13 mouse cellular contexts compared by ENCODE assay signal in the genomic region with DNA sequence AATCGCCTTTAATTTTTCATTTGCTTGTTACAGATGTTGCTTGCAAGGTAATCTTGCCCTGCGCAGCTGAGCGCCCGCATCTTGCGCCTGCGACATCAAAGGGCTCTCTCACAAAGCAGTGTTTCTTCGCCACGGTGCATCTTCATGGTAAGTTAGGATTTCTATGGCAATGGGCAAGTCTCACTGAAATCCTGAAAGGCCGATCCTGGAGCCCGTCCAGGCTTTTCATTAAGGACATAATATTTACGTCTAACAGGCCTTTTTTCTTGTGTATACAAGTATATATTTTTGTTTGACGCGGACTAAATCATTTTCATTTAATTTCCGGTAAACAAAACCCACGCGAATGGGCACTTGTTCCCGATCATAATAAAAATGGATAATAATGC. TPM values are rescaled to one million over a fixed set of nuclear protein-coding genes. Genes with fewer than 3 reads are reported as not detected.
DNase-seq lines count a peak whose midpoint lies in the region; ATAC-seq and TF ChIP-seq lines count a peak whose summit lies in the region.
"Had no signal": no experiment of that assay in that cellular context is flagged by ENCODE, and none has a peak within 500 bp of the region (broad histone marks: within the 10 kb centered on the region; RNA-seq: fewer than 3 reads in every experiment).

No protein-coding gene starts in this region.

- peak overlapping the region; percentile 40; the same call in 1 of the 2 replicates for H3K4me2 ChIP-seq in forebrain, embryonic 11.5 days (ENCODE audit: low read depth, low read length, severe bottlenecking)
- peak overlapping the region; percentile 53 for H3K4me2 ChIP-seq in hindbrain, postnatal 0 days (ENCODE audit: low read depth, low read length)
- peak overlapping the region; percentile 75 for H3K4me2 ChIP-seq in neural tube, embryonic 13.5 days
- H3K4me2 ChIP-seq: embryonic facial prominence, embryonic 13.5 days; lung, embryonic 15.5 days had no signal

- peak overlapping the region; percentile 90 for H3K9ac ChIP-seq in forebrain, embryonic 11.5 days (ENCODE audit: low read length)
- H3K9ac ChIP-seq in hindbrain, postnatal 0 days (replicated peaks; ENCODE audit: low read length): peak overlapping the region; percentile 58
- peak overlapping the region; percentile 76 for H3K9ac ChIP-seq in neural tube, embryonic 13.5 days
- H3K9ac ChIP-seq: embryonic facial prominence, embryonic 13.5 days; lung, embryonic 15.5 days had no signal

- DNase-seq in layer of hippocampus, adult 2 months (ENCODE audit: low spot score in 2 of 2): no peak
- DNase-seq in layer of hippocampus, postnatal 25 days (ENCODE audit: extremely low spot score in 1 of 2, low spot score in 1 of 2): no peak
- DNase-seq in forebrain, embryonic 11.5 days (ENCODE audit: low spot score): peak; percentile 78
- DNase-seq in hindbrain, postnatal 0 days (ENCODE audit: low spot score): peak; percentile 81
- no peak for DNase-seq in ovary, adult 18-20 months (ENCODE audit: low spot score)
- DNase-seq in right cerebral cortex, adult 18-20 months: no peak
- DNase-seq: gastrocnemius, adult 2 months had no signal

- peaks cover 74% of the 10 kb centered on the region for H3K27me3 ChIP-seq in forebrain, embryonic 11.5 days (ENCODE audit: control insufficient read depth, insufficient read depth, low read length)
- peaks cover 34% of the 10 kb centered on the region for H3K27me3 ChIP-seq in hindbrain, postnatal 0 days (ENCODE audit: insufficient read depth, low read length)
- H3K27me3 ChIP-seq in neural tube, embryonic 13.5 days: peaks cover 90% of the 10 kb centered on the region

- H3K4me1 ChIP-seq in forebrain, embryonic 11.5 days (replicated peaks; ENCODE audit: control insufficient read depth, insufficient read depth, low read length): peaks cover 10% of the 10 kb centered on the region
- H3K4me1 ChIP-seq in hindbrain, postnatal 0 days (ENCODE audit: insufficient read depth, low read length): 0 out of 2 replicates have a peak, but pooled peaks cover 7% of the 10 kb centered on the region
- peaks cover 51% of the 10 kb centered on the region for H3K4me1 ChIP-seq in neural tube, embryonic 13.5 days (replicated peaks)

- H3K36me3 ChIP-seq in forebrain, embryonic 11.5 days (ENCODE audit: control insufficient read depth, insufficient read depth, low read length): no peaks in the 10 kb centered on the region
- no peaks in the 10 kb centered on the region for H3K36me3 ChIP-seq in hindbrain, postnatal 0 days (ENCODE audit: insufficient read depth, low read length)
- H3K36me3 ChIP-seq in neural tube, embryonic 13.5 days: no peaks in the 10 kb centered on the region
- H3K36me3 ChIP-seq: embryonic facial prominence, embryonic 13.5 days; lung, embryonic 15.5 days had no signal

- TF ChIP-seq CTCF in layer of hippocampus, adult 2 months (conservative IDR thresholded peaks at IDR 0.05): no peak
- no peak for TF ChIP-seq CTCF in hindbrain, postnatal 0 days (IDR thresholded peaks at IDR 0.05; ENCODE audit: low read depth)

- H3K4me3 ChIP-seq in layer of hippocampus, adult 2 months: no peak overlapping the region
- H3K4me3 ChIP-seq in forebrain, embryonic 11.5 days (ENCODE audit: low read depth, low read length): no peak overlapping the region
- peak overlapping the region; percentile 30 for H3K4me3 ChIP-seq in hindbrain, postnatal 0 days (ENCODE audit: low read length)
- peak overlapping the region; percentile 20 for H3K4me3 ChIP-seq in neural tube, embryonic 13.5 days
- H3K4me3 ChIP-seq: embryonic facial prominence, embryonic 13.5 days; gastrocnemius, adult 2 months; lung, embryonic 15.5 days had no signal

- H3K27ac ChIP-seq in layer of hippocampus, adult 2 months: peak overlapping the region; percentile 20; the same call in 1 of the 2 replicates
- peak overlapping the region; percentile 84 for H3K27ac ChIP-seq in forebrain, embryonic 11.5 days (ENCODE audit: low read depth, low read length)
- peak overlapping the region; percentile 98 for H3K27ac ChIP-seq in hindbrain, postnatal 0 days
- H3K27ac ChIP-seq in neural tube, embryonic 13.5 days (replicated peaks): peak overlapping the region; percentile 98
- H3K27ac ChIP-seq: embryonic facial prominence, embryonic 13.5 days; gastrocnemius, adult 2 months; lung, embryonic 15.5 days had no signal

- ATAC-seq in forebrain, embryonic 11.5 days (replicated peaks; ENCODE audit: low FRiP score): peak; percentile 25
- no peak for ATAC-seq in hindbrain, postnatal 0 days
- no peak for ATAC-seq in neural tube, embryonic 13.5 days (ENCODE audit: low read depth)
- no peak for ATAC-seq in erythroblast, adult 5-6 weeks (replicated peaks; ENCODE audit: low FRiP score, poor library complexity, severe bottlenecking)

- WGBS in forebrain, embryonic 11.5 days: under 1% methylated on average over 17 of the region's 17 CpGs
- 10% methylated on average over 17 of the region's 17 CpGs for WGBS in hindbrain, postnatal 0 days
- 4% methylated on average over 17 of the region's 17 CpGs for WGBS in neural tube, embryonic 13.5 days

- H3K9me3 ChIP-seq in forebrain, embryonic 11.5 days (ENCODE audit: control insufficient read depth, low read length): no peaks in the 10 kb centered on the region
- H3K9me3 ChIP-seq in hindbrain, postnatal 0 days (ENCODE audit: low read length): no peaks in the 10 kb centered on the region
- H3K9me3 ChIP-seq in neural tube, embryonic 13.5 days: no peaks in the 10 kb centered on the region
- H3K9me3 ChIP-seq: embryonic facial prominence, embryonic 13.5 days; lung, embryonic 15.5 days had no signal

RNA-seq across cellular contexts. Expression of a gene that starts 20.9 kb away (rescaled TPM):
- total RNA-seq in layer of hippocampus, adult 2 months (2021): 10 to 100 TPM; 12.1 to 18.4 TPM
- 10 to 100 TPM; 10.1 to 13.2 TPM for total RNA-seq in layer of hippocampus, postnatal 25 days (2021)
- polyA plus RNA-seq in forebrain, embryonic 11.5 days (2014; fragmentation: Nextera tagmentation; extraction: Ambion mirVana): 14.7 and 15.7 TPM in 2 replicates
- total RNA-seq in hindbrain, postnatal 0 days (2014; rRNA removed): 281 and 342 TPM in 2 replicates
- polyA plus RNA-seq in hindbrain, postnatal 0 days (2015; fragmentation: Nextera tagmentation; extraction: Ambion mirVana): 19.7 and 21.5 TPM in 2 replicates
- polyA plus RNA-seq in neural tube, embryonic 13.5 days (2015; fragmentation: Nextera tagmentation; extraction: Ambion mirVana): 16.5 and 19.9 TPM in 2 replicates
- total RNA-seq in erythroblast, adult 5-6 weeks (2015; ENCODE audit: low replicate concordance): not detected in 2 replicates
- not detected in 2 replicates for total RNA-seq in erythroblast, adult 5-6 weeks (2017; ENCODE audit: low replicate concordance)
- polyA plus RNA-seq: kidney, embryonic 16.5 days had no signal

RNA-seq across cellular contexts. Expression of a gene that starts 24.3 kb away (rescaled TPM):
- total RNA-seq in layer of hippocampus, adult 2 months (2021): 1 to 10 TPM; 2.8 to 3.3 TPM
- 1 to 10 TPM; 2.0 to 2.1 TPM for total RNA-seq in layer of hippocampus, postnatal 25 days (2021)
- 58.8 and 59.5 TPM in 2 replicates for polyA plus RNA-seq in forebrain, embryonic 11.5 days (2014; fragmentation: Nextera tagmentation; extraction: Ambion mirVana)
- 107 and 144 TPM in 2 replicates for total RNA-seq in hindbrain, postnatal 0 days (2014; rRNA removed)
- polyA plus RNA-seq in hindbrain, postnatal 0 days (2015; fragmentation: Nextera tagmentation; extraction: Ambion mirVana): 51.0 and 58.2 TPM in 2 replicates
- 43.0 and 51.6 TPM in 2 replicates for polyA plus RNA-seq in neural tube, embryonic 13.5 days (2015; fragmentation: Nextera tagmentation; extraction: Ambion mirVana)
- not detected in 2 replicates for total RNA-seq in erythroblast, adult 5-6 weeks (2015; ENCODE audit: low replicate concordance)
- total RNA-seq in erythroblast, adult 5-6 weeks (2017; ENCODE audit: low replicate concordance): 0.28 TPM in 1 of 2 replicates, not detected in the other
- total RNA-seq: gastrocnemius, adult 2 months had no signal
- polyA plus RNA-seq: heart, embryonic 16.5 days; kidney, embryonic 16.5 days; lung, embryonic 15.5 days had no signal

Comparison
In these comparisons a context has a peak if more than half of its experiments do, and no peak if none do; other contexts are left out.
1. DNase-seq: peak in forebrain, embryonic 11.5 days (single experiment) and hindbrain, postnatal 0 days (single experiment); none in layer of hippocampus, adult 2 months (0 of 2), layer of hippocampus, postnatal 25 days (0 of 2), ovary, adult 18-20 months (single experiment) and right cerebral cortex, adult 18-20 months (single experiment).
2. H3K27ac ChIP-seq: peak in every context shown above with its lines; median percentile 98 in hindbrain, postnatal 0 days; 98 in neural tube, embryonic 13.5 days; 84 in forebrain, embryonic 11.5 days; 20 in layer of hippocampus, adult 2 months.
3. H3K4me3 ChIP-seq: peak in hindbrain, postnatal 0 days (single experiment) and neural tube, embryonic 13.5 days (single experiment); none in layer of hippocampus, adult 2 months (single experiment) and forebrain, embryonic 11.5 days (single experiment).
4. RNA of a gene that starts 20.9 kb away (total RNA-seq): 281 to 342 TPM in hindbrain, postnatal 0 days; 12.1 to 18.4 TPM in layer of hippocampus, adult 2 months, 10.1 to 13.2 TPM in layer of hippocampus, postnatal 25 days and not detected in erythroblast, adult 5-6 weeks; every median in the first group is over 10 times any median in the second.
5. RNA of a gene that starts 24.3 kb away (total RNA-seq): 107 to 144 TPM in hindbrain, postnatal 0 days; 2.8 to 3.3 TPM in layer of hippocampus, adult 2 months, 2.0 to 2.1 TPM in layer of hippocampus, postnatal 25 days and 0.28 TPM in erythroblast, adult 5-6 weeks; every median in the first group is over 10 times any median in the second.
6. Peak in every context shown above with its lines, with median percentiles within 50 percentile points of each other: H3K4me2 ChIP-seq and H3K9ac ChIP-seq.